Mouse (Mus musculus) layer of hippocampus, postnatal 14 days (tissue): Measurements from ENCODE around the gene Cd96. TPM values are rescaled to one million over a fixed set of nuclear protein-coding genes. Genes with fewer than 3 reads are reported as not detected.
"Not testable (repeated sequence)": the region's sequence is repeated elsewhere in the genome, so short reads cannot be mapped to it uniquely, and the experiment has no call there.

Experiments used
- DNase-seq, 2 experiments: peaks; one replicate each; pipeline ENCODE4 v3.0.0; 2021 to 2022; ENCODE audit warnings: low spot score in 2 of 2, mixed read lengths in 1 of 2
- long read RNA-seq, 2 experiments: library from polyadenylated mRNA; stranded (forward); transcript quantifications; one replicate each; pipeline ENCODE4 v2.0.0; 2021
- total RNA-seq, 2 experiments: library from RNA; stranded (reverse); gene quantifications; 2 replicates each; pipeline ENCODE4 v1.2.3; 2021

The Cd96 gene
- under 1 TPM in 1 of 2 experiments, not detected in 1; 0.18 TPM for total RNA-seq
- long read RNA-seq, experiment 1, result 0 reads
- long read RNA-seq, experiment 2, result 0 reads

- no peak for DNase-seq
Measured at GRCm38 (mm10) chr16:46120020-46120419, at the start of gene Cd96. TSS of gene Cd96 (minus strand) at chr16:46120251.

- DNase-seq, result no peak
Measured at GRCm38 (mm10) chr16:46166971-46167370, 46.9 kb upstream of the Cd96 start.

- DNase-seq, result no peak
Measured at GRCm38 (mm10) chr16:46165305-46165704, 45.3 kb upstream of the Cd96 start.

- not testable (repeated sequence) for DNase-seq
Measured at GRCm38 (mm10) chr16:46154832-46155231, 34.8 kb upstream of the Cd96 start, which contains the start of gene Gm4737. TSS of gene Gm4737 (minus strand) at chr16:46155077.

- DNase-seq, result no peak
Measured at GRCm38 (mm10) chr16:46151141-46151540, 31.1 kb upstream of the Cd96 start.

- no peak for DNase-seq
Measured at GRCm38 (mm10) chr16:46148661-46149341, 28.8 kb upstream of the Cd96 start.

GRCm38 (mm10) chr16:46146962-46147361 lies 26.9 kb upstream of the Cd96 start:
- DNase-seq, result no peak

- DNase-seq, result no peak
Measured at GRCm38 (mm10) chr16:46122238-46122637, 2.2 kb upstream of the Cd96 start.

- peak; percentile 55 for DNase-seq
Measured at GRCm38 (mm10) chr16:46121420-46121819, 1.4 kb upstream of the Cd96 start.

- DNase-seq, result no peak
Measured at GRCm38 (mm10) chr16:46120607-46121006, 556 bp upstream of the Cd96 start.

- DNase-seq, result no peak
Measured at GRCm38 (mm10) chr16:46117645-46118044, 2.4 kb downstream of the Cd96 start.

GRCm38 (mm10) chr16:46114727-46115126 lies 5.3 kb downstream of the Cd96 start:
- no peak for DNase-seq

GRCm38 (mm10) chr16:46109536-46109935 lies 10.5 kb downstream of the Cd96 start:
- DNase-seq, result peak in 1 of 2 experiments; percentile 26

- DNase-seq, result no peak
Measured at GRCm38 (mm10) chr16:46107431-46107830, 12.6 kb downstream of the Cd96 start.

- DNase-seq, result no peak
Measured at GRCm38 (mm10) chr16:46104491-46104890, 15.6 kb downstream of the Cd96 start.

GRCm38 (mm10) chr16:46101748-46102147 lies 18.3 kb downstream of the Cd96 start:
- no peak for DNase-seq

- no peak for DNase-seq
Measured at GRCm38 (mm10) chr16:46100286-46100685, 19.8 kb downstream of the Cd96 start.

GRCm38 (mm10) chr16:46097421-46097820 lies 22.6 kb downstream of the Cd96 start:
- no peak for DNase-seq

- DNase-seq, result peak; percentile 1 to 9
Measured at GRCm38 (mm10) chr16:46094478-46094877, 25.6 kb downstream of the Cd96 start.

- DNase-seq, result no peak
Measured at GRCm38 (mm10) chr16:46092935-46093334, 27.1 kb downstream of the Cd96 start.

- DNase-seq, result no peak
Measured at GRCm38 (mm10) chr16:46086874-46087473, 33.1 kb downstream of the Cd96 start.

- no peak for DNase-seq
Measured at GRCm38 (mm10) chr16:46068000-46068399, 52.1 kb downstream of the Cd96 start.

GRCm38 (mm10) chr16:46063278-46063677 lies 56.8 kb downstream of the Cd96 start:
- no peak for DNase-seq
